Mouse (Mus musculus) embryonic facial prominence, embryonic 15.5 days (tissue): ENCODE measurements at regions not wholly inside any gene's neighbourhood (a gene's known extent, or its start where the extent isn't known, plus 50 kb on each side); places are given as distances from the start of the nearest gene placed in this dataset.
A peak's percentile ranks its signal among the peaks of the same experiment; 100 is the strongest.

Experiments used
- ATAC-seq: fragments of 200-750 bp; cut with Nextera tagmentation; 2 replicates; pipeline ENCODE4 v1.8.0; 2017; ENCODE audit warnings: low read depth, moderate TSS enrichment; ENCODE audit not compliant: insufficient number of reproducible peaks, low FRiP score, low TSS enrichment
- H3K27ac ChIP-seq: fragments of 300-500 bp; sonication (generic); replicated peaks from 2 replicates; pipeline ENCODE4 v1.5.1; 2015; ENCODE audit warnings: mild to moderate bottlenecking, inconsistent platforms
- H3K27me3 ChIP-seq: fragments of 300-500 bp; sonication (generic); 2 replicates; pipeline ENCODE4 v1.6.1; 2015; ENCODE audit warnings: inconsistent platforms
- H3K36me3 ChIP-seq: fragments of 300-500 bp; sonication (generic); 2 replicates; pipeline ENCODE4 v1.6.1; 2015; ENCODE audit warnings: mild to moderate bottlenecking, inconsistent platforms
- H3K4me1 ChIP-seq: fragments of 300-500 bp; sonication (generic); 2 replicates; pipeline ENCODE4 v1.6.1; 2015; ENCODE audit warnings: inconsistent platforms
- H3K4me2 ChIP-seq: fragments of 300-500 bp; sonication (generic); replicated peaks from 2 replicates; pipeline ENCODE4 v1.6.1; 2015; ENCODE audit warnings: mild to moderate bottlenecking, inconsistent platforms
- H3K4me3 ChIP-seq: fragments of 300-500 bp; sonication (generic); replicated peaks from 2 replicates; pipeline ENCODE4 v1.5.1; 2015; ENCODE audit warnings: mild to moderate bottlenecking, inconsistent platforms
- H3K9ac ChIP-seq: fragments of 300-500 bp; sonication (generic); 2 replicates; pipeline ENCODE4 v1.6.1; 2015; ENCODE audit warnings: inconsistent platforms
- H3K9me3 ChIP-seq: fragments of 300-500 bp; sonication (generic); replicated peaks from 2 replicates; pipeline ENCODE4 v1.6.1; 2016; ENCODE audit warnings: inconsistent platforms
- WGBS: fragments of 180-500 bp; shearing (Covaris S2); methylation state at CpG from one replicate; pipeline ENCODE4 v1.1.7; 2015; 5-methylcytosine and 5-hydroxymethylcytosine counted together

GRCm38 (mm10) chr10:45886636-45887035 is 309.0 kb downstream of the Hace1 start:
- no peak overlapping the region for H3K4me3 ChIP-seq
- no peak overlapping the region for H3K4me2 ChIP-seq
- no peaks in the 10 kb centered on the region for H3K9me3 ChIP-seq
- H3K27me3 ChIP-seq, result no peaks in the 10 kb centered on the region
- WGBS, result 28% methylated on average over 2 of the region's 2 CpGs
- H3K27ac ChIP-seq, result no peak overlapping the region
- no peak overlapping the region for H3K9ac ChIP-seq
- peaks cover 13% of the 10 kb centered on the region; the same call in 1 of the 2 replicates for H3K4me1 ChIP-seq
- H3K36me3 ChIP-seq, result no peaks in the 10 kb centered on the region
- no peak for ATAC-seq

GRCm38 (mm10) chr10:45888835-45889234 is 311.2 kb downstream of the Hace1 start:
- no peak overlapping the region for H3K4me2 ChIP-seq
- no peaks in the 10 kb centered on the region for H3K27me3 ChIP-seq
- no peak overlapping the region for H3K4me3 ChIP-seq
- no peak overlapping the region for H3K27ac ChIP-seq
- H3K9ac ChIP-seq, result no peak overlapping the region
- H3K36me3 ChIP-seq, result no peaks in the 10 kb centered on the region
- no peak; the same call in 1 of the 2 replicates for ATAC-seq
- H3K9me3 ChIP-seq, result no peaks in the 10 kb centered on the region
- H3K4me1 ChIP-seq, result peaks cover 13% of the 10 kb centered on the region; the same call in 1 of the 2 replicates
- 68% methylated on average over 4 of the region's 4 CpGs for WGBS

GRCm38 (mm10) chr10:45889381-45889951 is 311.8 kb downstream of the Hace1 start:
- Histone ChIP-seq H3K4me3 (no peak overlapping the region), H3K4me1 (peaks cover 13% of the 10 kb centered on the region; the same call in 1 of the 2 replicates), H3K36me3 (no peaks in the 10 kb centered on the region), H3K27me3 (no peaks in the 10 kb centered on the region), H3K4me2 (peak overlapping the region; percentile 27; the same call in 1 of the 2 replicates), H3K27ac (no peak overlapping the region), H3K9ac (no peak overlapping the region), H3K9me3 (no peaks in the 10 kb centered on the region)
- no peak for ATAC-seq
- 36% methylated on average over 13 of the region's 13 CpGs for WGBS

GRCm38 (mm10) chr10:45890088-45890626 is 312.5 kb downstream of the Hace1 start:
- H3K36me3 ChIP-seq, result no peaks in the 10 kb centered on the region
- no peak overlapping the region for H3K9ac ChIP-seq
- WGBS, result 81% methylated on average over 9 of the region's 9 CpGs
- H3K9me3 ChIP-seq, result no peaks in the 10 kb centered on the region
- H3K27ac ChIP-seq, result no peak overlapping the region
- H3K27me3 ChIP-seq, result no peaks in the 10 kb centered on the region
- no peak for ATAC-seq
- H3K4me1 ChIP-seq, result peaks cover 13% of the 10 kb centered on the region; the same call in 1 of the 2 replicates
- no peak overlapping the region for H3K4me3 ChIP-seq
- H3K4me2 ChIP-seq, result no peak overlapping the region

GRCm38 (mm10) chr10:45892464-45892863 is 314.8 kb downstream of the Hace1 start:
- Histone ChIP-seq H3K4me3 (no peak overlapping the region), H3K27me3 (no peaks in the 10 kb centered on the region), H3K9ac (no peak overlapping the region), H3K9me3 (no peaks in the 10 kb centered on the region), H3K4me1 (peaks cover 13% of the 10 kb centered on the region; the same call in 1 of the 2 replicates), H3K27ac (no peak overlapping the region), H3K36me3 (no peaks in the 10 kb centered on the region), H3K4me2 (no peak overlapping the region)
- WGBS, result 40% methylated on average over 2 of the region's 2 CpGs
- no peak for ATAC-seq

GRCm38 (mm10) chr10:45893894-45894831 is 316.5 kb downstream of the Hace1 start:
- Histone ChIP-seq H3K36me3 (no peaks in the 10 kb centered on the region), H3K9ac (no peak overlapping the region), H3K4me1 (peaks cover 9% of the 10 kb centered on the region; the same call in 1 of the 2 replicates), H3K27ac (no peak overlapping the region), H3K9me3 (no peaks in the 10 kb centered on the region), H3K4me2 (no peak overlapping the region), H3K27me3 (no peaks in the 10 kb centered on the region), H3K4me3 (no peak overlapping the region)
- ATAC-seq, result no peak
- WGBS, result 31% methylated on average over 2 of the region's 2 CpGs

GRCm38 (mm10) chr10:45916928-45917327 is 339.3 kb downstream of the Hace1 start:
- 0 out of 2 replicates have a peak, but pooled peaks cover 4% of the 10 kb centered on the region for H3K9me3 ChIP-seq
- no peak overlapping the region for H3K4me3 ChIP-seq
- ATAC-seq, result no peak
- H3K9ac ChIP-seq, result no peak overlapping the region
- no peaks in the 10 kb centered on the region for H3K4me1 ChIP-seq
- no peaks in the 10 kb centered on the region for H3K36me3 ChIP-seq
- 12% methylated on average over 3 of the region's 3 CpGs for WGBS
- no peak overlapping the region for H3K4me2 ChIP-seq
- no peak overlapping the region for H3K27ac ChIP-seq
- H3K27me3 ChIP-seq, result no peaks in the 10 kb centered on the region

- ATAC-seq, result no peak
- no peak overlapping the region for H3K4me2 ChIP-seq
- H3K9me3 ChIP-seq, result no peaks in the 10 kb centered on the region
- no peaks in the 10 kb centered on the region for H3K4me1 ChIP-seq
- no peak overlapping the region for H3K9ac ChIP-seq
- H3K27ac ChIP-seq, result no peak overlapping the region
- 61% methylated on average over 1 of the region's 1 CpGs for WGBS
- no peak overlapping the region for H3K4me3 ChIP-seq
- H3K36me3 ChIP-seq, result no peaks in the 10 kb centered on the region
- H3K27me3 ChIP-seq, result no peaks in the 10 kb centered on the region
These were observed 348.1 kb downstream of the Hace1 start for GRCm38 (mm10) chr10:45925746-45926145.

- no peaks in the 10 kb centered on the region for H3K27me3 ChIP-seq
- H3K9me3 ChIP-seq, result no peaks in the 10 kb centered on the region
- 90% methylated on average over 4 of the region's 4 CpGs for WGBS
- H3K36me3 ChIP-seq, result no peaks in the 10 kb centered on the region
- no peaks in the 10 kb centered on the region for H3K4me1 ChIP-seq
- H3K27ac ChIP-seq, result no peak overlapping the region
- no peak overlapping the region for H3K4me3 ChIP-seq
- ATAC-seq, result no peak
- no peak overlapping the region for H3K9ac ChIP-seq
- no peak overlapping the region for H3K4me2 ChIP-seq
These were observed 356.1 kb downstream of the Hace1 start for GRCm38 (mm10) chr10:45933631-45934310.

GRCm38 (mm10) chr10:45957686-45958085 is 380.1 kb downstream of the Hace1 start:
- Histone ChIP-seq H3K27me3 (no peaks in the 10 kb centered on the region), H3K4me3 (no peak overlapping the region)

GRCm38 (mm10) chr10:45972240-45972639 is 394.6 kb downstream of the Hace1 start:
- Histone ChIP-seq H3K9ac (no peak overlapping the region), H3K4me1 (no peaks in the 10 kb centered on the region), H3K4me3 (no peak overlapping the region), H3K27ac (no peak overlapping the region), H3K4me2 (no peak overlapping the region), H3K27me3 (no peaks in the 10 kb centered on the region), H3K36me3 (no peaks in the 10 kb centered on the region), H3K9me3 (no peaks in the 10 kb centered on the region)
- WGBS, result 50% methylated on average over 1 of the region's 1 CpGs
- no peak for ATAC-seq

More at GRCm38 (mm10) chr10:45957686-45958085, 380.1 kb downstream of the Hace1 start:
- Histone ChIP-seq H3K4me1 (no peaks in the 10 kb centered on the region), H3K36me3 (no peaks in the 10 kb centered on the region), H3K9ac (no peak overlapping the region), H3K27ac (no peak overlapping the region), H3K4me2 (no peak overlapping the region), H3K9me3 (no peaks in the 10 kb centered on the region)
- no peak for ATAC-seq
